Mouse (Mus musculus) heart, adult 8-10 months (tissue): ENCODE results near the gene Anxa5. TPM values are rescaled to one million over a fixed set of nuclear protein-coding genes. Genes with fewer than 3 reads are reported as not detected.

Source experiments
- DNase-seq: peaks from one replicate; pipeline ENCODE4 v3.0.0; 2022; ENCODE audit warnings: low spot score
- total RNA-seq, 4 experiments: library from RNA; stranded (reverse); gene quantifications; 2 replicates each; pipeline ENCODE4 v1.2.4; 2022

Gene Anxa5
- 100 to 1,000 TPM; 107 to 114 (median 108) TPM for total RNA-seq

GRCm38 (mm10) chr3:36475532-36476087, at the start of gene Anxa5, which contains the start of gene 1810062G17Rik:
Gene Anxa5, minus strand, starts transcription at chr3:36475894.
Gene 1810062G17Rik, plus strand, starts transcription at chr3:36475937.
- peak; percentile 99 for DNase-seq

DNA sequence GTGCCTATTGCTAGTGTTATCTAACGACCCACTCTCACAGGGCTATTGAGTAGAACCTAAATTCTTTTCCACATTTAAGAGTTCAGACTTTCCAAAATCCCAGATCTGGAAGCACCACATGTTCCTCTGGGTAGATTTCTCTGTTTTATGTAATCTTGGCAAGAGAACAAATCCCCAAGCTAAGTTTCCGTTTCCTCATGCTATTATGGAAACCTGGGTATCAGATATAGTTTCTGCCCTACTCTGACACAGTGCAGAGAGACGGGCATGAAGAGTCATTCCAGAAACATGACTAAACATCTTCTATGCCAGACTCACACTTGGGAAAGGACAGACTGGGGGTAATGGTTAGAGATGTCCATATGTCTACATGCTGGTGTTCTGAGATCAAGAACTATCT, 48.8 kb upstream of the Anxa5 start:
- no peak for DNase-seq

DNA sequence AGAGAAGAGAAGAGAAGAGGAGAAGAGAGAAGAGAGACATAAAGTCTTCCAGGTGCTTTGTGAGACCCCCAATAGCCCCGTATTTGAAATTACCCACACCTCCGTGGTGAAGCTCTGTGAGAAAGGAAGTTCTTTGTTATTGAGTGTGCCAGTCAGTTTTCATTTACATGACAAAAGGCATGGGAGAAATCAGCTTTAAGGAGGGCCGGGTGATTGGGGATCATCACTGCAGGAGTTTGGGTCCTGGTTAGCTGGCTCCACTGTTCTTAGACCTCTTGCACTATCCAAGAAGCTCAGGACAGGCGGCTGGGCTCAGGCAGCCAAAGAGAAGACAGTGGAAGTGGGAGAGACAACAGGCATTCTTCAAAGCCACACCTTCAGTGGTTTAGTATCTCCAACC, 46.4 kb upstream of the Anxa5 start:
- DNase-seq = no peak

GRCm38 (mm10) chr3:36521073-36522060, 45.7 kb upstream of the Anxa5 start, which contains the start of gene Gm11549:
Gene Gm11549, minus strand, starts transcription at chr3:36521813.
- DNase-seq = no peak

GRCm38 (mm10) chr3:36516196-36516595, 40.5 kb upstream of the Anxa5 start:
- DNase-seq = no peak

DNA sequence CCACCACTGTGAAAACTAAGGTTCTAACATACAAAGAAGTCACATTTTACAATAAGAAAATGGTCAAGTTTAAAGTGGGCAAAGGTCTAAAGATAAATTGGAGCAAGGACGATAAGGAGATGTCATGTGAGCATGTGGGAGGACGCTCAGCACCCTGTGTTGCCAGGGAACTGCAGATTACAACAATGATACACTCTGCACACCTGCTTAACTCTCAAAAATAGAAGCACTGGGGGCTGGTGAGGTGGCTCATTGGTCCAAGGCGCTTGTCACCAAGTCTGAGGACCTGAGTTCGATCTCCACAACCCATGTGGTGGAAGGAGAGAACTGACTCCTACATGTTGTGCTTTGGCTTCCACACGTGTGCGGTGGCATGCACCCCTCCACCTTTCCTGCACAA, 35.8 kb upstream of the Anxa5 start:
- no peak for DNase-seq

DNA sequence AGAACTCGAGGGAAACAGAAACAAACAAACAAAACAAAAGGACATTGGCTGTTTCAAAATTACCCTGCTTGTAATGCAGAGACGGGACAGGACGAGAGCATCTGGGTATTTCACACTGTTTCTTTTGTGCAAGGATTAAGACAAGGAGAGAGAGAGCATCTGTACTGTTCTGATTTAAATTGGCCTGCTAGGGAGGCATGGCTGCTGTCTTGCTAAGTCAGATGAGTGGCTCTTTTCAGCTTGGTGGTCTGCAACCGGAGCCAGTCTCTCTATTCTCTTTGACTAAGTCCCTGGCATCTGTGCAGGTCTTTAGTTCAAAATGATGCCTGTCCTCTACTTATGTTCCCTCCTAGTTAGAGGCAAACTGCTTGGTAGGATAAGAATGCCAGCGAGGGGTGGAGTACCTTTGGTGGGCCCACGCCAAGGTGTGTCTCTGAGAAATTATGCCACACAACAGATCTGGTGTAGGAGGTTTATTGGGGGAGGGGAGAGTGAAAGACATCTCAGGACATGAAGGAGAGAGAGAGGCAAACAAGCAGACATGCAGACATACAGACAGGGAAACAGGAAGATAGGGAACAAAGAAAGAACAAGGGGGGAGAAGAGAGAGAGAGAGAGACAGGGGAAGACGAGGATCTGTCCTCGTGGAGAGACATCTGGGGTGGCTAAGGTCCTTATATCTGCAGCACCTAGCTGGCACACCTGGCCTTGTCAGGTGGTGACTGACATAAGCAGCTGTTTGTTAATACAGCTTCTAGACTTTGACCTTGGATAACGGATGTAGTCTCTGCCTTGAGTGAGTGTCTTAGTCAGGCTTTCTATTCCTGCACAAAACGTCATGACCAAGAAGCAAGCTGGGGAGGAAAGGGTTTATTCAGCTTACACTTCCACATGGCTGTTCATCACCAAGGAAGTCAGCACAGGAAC, 30.4 kb upstream of the Anxa5 start:
- no peak for DNase-seq

- DNase-seq = no peak
These were observed 29.6 kb upstream of the Anxa5 start for GRCm38 (mm10) chr3:36505306-36505705.

DNA sequence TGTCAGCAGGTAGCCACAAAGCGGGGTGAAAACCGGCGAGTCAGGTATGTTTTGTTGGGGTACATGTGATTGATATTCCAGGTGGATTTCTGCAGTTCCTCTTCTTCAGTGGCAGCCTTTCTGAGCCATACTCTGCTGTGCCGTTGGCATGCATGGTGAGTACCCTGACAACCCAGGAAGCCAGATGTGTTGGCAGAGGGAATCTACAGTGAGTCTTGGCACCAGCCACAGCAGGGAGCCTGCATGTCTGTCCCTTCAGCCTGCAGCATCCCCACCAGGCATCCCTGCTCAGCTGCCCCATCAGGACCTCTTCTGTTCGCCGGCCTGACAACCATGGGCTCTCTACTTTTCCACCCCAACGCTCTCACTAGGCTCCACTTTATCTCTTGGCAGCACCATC, 25.9 kb upstream of the Anxa5 start:
- DNase-seq = no peak

- DNase-seq = no peak
These were observed 25.3 kb upstream of the Anxa5 start for GRCm38 (mm10) chr3:36500976-36501375.

GRCm38 (mm10) chr3:36499418-36499817, 23.7 kb upstream of the Anxa5 start:
- DNase-seq = no peak

DNA sequence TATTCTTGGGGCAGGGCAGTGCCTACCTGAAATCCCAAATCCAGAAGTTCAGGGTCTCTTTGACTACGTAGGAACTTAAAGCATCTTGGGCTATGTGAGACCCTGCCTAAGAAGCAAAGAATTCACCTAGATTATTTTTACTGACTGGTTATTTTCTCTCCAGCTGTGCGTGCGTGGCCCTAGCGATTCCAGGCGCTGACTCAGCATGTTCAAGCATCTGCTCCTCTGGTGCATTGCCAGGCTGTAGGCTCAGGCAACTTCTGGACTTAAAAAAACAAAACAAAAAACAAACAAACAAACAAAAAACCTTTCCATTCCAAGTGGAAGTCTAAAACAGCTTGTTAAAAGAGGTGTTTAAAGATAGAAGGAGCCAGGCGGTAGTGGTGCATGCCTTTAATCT, 22.5 kb upstream of the Anxa5 start:
- no peak for DNase-seq

DNA sequence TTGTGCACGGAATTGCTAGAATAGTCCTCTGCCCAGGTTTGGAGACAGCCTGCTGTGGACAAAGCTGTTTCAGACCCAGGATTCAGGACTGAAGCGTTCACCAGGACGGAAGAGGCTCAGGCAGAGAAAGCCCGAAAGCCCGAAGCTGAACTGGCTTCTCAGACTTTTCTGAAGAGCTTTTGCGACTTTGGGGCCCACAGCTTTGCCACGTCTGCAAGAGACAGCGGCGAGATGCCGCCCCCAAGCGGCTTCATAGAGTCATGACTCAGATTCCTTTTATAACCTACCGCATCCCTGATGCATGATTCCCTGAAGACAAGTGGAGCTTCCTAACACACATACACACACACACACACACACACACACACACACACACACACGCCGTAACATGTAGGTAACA, 21.1 kb upstream of the Anxa5 start:
- DNase-seq = peak; percentile 67

- no peak for DNase-seq
These were observed 20.6 kb upstream of the Anxa5 start for GRCm38 (mm10) chr3:36496273-36496672.

GRCm38 (mm10) chr3:36495436-36495835, 19.7 kb upstream of the Anxa5 start:
- DNase-seq = peak; percentile 92

- no peak for DNase-seq
These were observed 18.9 kb upstream of the Anxa5 start for GRCm38 (mm10) chr3:36494613-36495012.

DNA sequence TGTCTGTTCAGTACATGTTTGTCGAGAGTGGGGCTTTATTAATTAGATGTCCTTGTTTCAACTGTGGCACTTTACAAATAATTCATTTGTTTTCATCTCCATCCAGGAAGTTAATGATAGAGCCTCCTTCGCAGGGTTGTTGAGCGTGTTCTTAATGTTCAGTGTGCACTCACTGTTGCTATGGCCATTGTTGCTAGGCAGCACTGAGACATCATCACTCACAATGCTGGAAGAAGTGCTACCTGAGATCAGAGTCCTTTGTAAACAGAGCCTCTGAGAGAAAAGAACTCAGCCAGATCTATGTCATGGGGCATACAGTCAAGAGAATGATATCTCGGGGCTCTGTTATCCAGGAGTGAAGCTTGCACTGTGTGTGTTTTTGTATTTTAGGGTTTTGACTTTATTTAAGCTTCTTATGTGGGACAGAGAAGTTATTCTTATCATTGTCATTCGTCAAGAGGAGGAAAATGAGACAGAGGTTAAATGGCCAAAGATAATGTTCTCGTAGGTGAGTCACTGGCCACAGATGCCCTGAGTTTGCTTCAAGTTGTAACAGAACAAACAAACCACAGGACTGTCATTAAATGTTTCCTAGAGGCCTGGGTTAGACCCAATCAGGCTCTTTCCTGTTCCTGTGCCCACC, 18.1 kb upstream of the Anxa5 start:
- DNase-seq = no peak

- no peak for DNase-seq
These were observed 17.2 kb upstream of the Anxa5 start for GRCm38 (mm10) chr3:36492716-36493391.

GRCm38 (mm10) chr3:36491535-36491934, 15.8 kb upstream of the Anxa5 start:
- no peak for DNase-seq

GRCm38 (mm10) chr3:36489590-36489910, 13.9 kb upstream of the Anxa5 start:
- DNase-seq = no peak
